Mouse (Mus musculus) fat pad, adult 2 months (tissue): ENCODE measurements around the gene Trim43a.
"Not testable (repeated sequence)": the region's sequence is repeated elsewhere in the genome, so short reads cannot be mapped to it uniquely, and the experiment has no call there.

Source experiments
- DNase-seq: peaks from one replicate; pipeline ENCODE4 v3.0.0-alpha.2; 2011; ENCODE audit warnings: low read depth, low spot score; ENCODE audit errors: extremely low read depth

The Trim43a gene

GRCm38 (mm10) chr9:88580591-88580990 is at the start of gene Trim43a:
Gene Trim43a, plus strand, starts transcription at chr9:88580891.
- DNase-seq = not testable (repeated sequence)

GRCm38 (mm10) chr9:88534093-88534492 is 46.6 kb upstream of the Trim43a start:
- DNase-seq = no peak

GRCm38 (mm10) chr9:88539546-88540224 is 41.0 kb upstream of the Trim43a start:
- no peak for DNase-seq

- DNase-seq = no peak
Observed at GRCm38 (mm10) chr9:88542816-88543215, 37.9 kb upstream of the Trim43a start.

GRCm38 (mm10) chr9:88545534-88545933 is 35.2 kb upstream of the Trim43a start:
- DNase-seq = no peak

GRCm38 (mm10) chr9:88546166-88546565 is 34.5 kb upstream of the Trim43a start:
- no peak for DNase-seq

- no peak for DNase-seq
Observed at GRCm38 (mm10) chr9:88546657-88547056, 34.0 kb upstream of the Trim43a start.

GRCm38 (mm10) chr9:88547270-88547669 is 33.4 kb upstream of the Trim43a start:
- DNase-seq = no peak

GRCm38 (mm10) chr9:88547851-88548613 is 32.7 kb upstream of the Trim43a start, which contains the start of gene Zfp949:
Gene Zfp949, plus strand, starts transcription at chr9:88548020.
- peak; percentile 70 for DNase-seq

- DNase-seq = no peak
Observed at GRCm38 (mm10) chr9:88548614-88548945, 32.1 kb upstream of the Trim43a start.

- no peak for DNase-seq
Observed at GRCm38 (mm10) chr9:88553071-88553470, 27.6 kb upstream of the Trim43a start.

GRCm38 (mm10) chr9:88558146-88558545 is 22.5 kb upstream of the Trim43a start:
- DNase-seq = no peak

GRCm38 (mm10) chr9:88561476-88561875 is 19.2 kb upstream of the Trim43a start:
- DNase-seq = not testable (repeated sequence)

- DNase-seq = not testable (repeated sequence)
Observed at GRCm38 (mm10) chr9:88570471-88570870, 10.2 kb upstream of the Trim43a start.

- not testable (repeated sequence) for DNase-seq
Observed at GRCm38 (mm10) chr9:88593708-88594107, 13.0 kb downstream of the Trim43a start.

- DNase-seq = not testable (repeated sequence)
Observed at GRCm38 (mm10) chr9:88599206-88600162, 18.8 kb downstream of the Trim43a start.

GRCm38 (mm10) chr9:88625803-88626514 is 45.3 kb downstream of the Trim43a start:
- not testable (repeated sequence) for DNase-seq

- not testable (repeated sequence) for DNase-seq
Observed at GRCm38 (mm10) chr9:88638125-88638524, 57.4 kb downstream of the Trim43a start.
